Mouse (Mus musculus): Measurements from ENCODE around the gene Gm20683. TPM values are rescaled to one million over a fixed set of nuclear protein-coding genes. Genes with fewer than 3 reads are reported as not detected.
A peak's percentile ranks its signal among the peaks of the same experiment; 100 is the strongest.

The Gm20683 gene
- polyA plus RNA-seq, 1 experiment: 26.6 TPM

DNA sequence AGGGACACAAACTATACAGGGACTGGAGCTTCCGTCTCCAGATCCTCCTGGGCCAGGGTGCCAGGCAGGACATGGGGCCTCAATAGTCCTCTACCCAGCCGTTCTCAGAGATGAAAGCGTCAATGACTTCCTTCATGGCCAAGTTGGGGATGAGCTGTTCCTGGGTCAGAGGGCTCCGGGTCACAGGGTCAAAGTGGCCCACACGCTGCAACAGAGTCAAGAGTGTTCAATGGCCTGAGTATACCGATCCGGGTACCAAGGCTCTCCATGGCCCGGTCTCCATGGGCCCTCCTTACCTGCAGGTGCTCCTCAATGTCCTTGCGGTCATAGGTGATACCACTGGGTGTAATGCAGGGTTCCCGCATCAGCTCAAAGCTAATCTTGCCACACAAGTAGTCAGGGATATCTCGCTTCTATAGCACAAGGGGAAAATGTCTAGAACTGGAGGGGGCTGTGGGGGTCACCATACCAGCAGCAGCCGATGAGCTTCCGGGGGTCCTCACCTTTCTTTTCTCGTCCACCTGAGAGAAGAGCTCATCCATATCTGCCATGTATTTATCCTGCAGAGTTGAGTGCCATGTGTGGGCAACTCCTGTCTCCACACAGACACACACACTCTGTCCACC lies 10.6 kb downstream of the Gm20683 start:
- no peak for TF ChIP-seq CTCF (IDR thresholded peaks at IDR 0.05; ENCODE audit: borderline replicate concordance, extremely low read depth, insufficient read depth, insufficient read length)
- no peak for DNase-seq (ENCODE audit: low read depth)

DNA sequence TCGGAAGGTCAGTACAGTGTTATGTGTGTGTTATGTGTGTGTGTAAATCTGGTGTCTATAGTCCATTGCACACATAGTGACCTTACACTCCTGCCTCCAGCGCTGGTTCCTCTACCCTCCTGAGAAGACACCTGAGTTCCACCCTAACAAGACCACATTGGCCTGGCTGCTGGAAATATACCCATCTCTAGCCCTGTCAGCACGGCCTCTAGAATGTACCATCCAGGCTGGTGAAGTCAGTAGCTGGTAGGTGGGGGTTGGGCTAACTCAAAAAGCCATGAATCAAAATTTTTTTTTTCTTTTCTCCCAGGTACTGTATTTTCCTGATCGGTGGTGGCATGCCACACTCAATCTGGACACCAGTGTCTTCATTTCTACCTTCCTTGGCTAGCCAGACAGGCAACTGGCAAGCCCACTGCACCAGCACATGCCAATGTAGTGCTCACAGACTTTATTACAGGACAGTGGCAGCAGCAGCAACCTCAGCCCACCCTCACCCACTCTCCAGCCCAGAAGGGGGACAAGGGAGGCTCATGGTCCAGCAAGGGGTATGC lies 11.3 kb downstream of the Gm20683 start:
- no peak for DNase-seq (ENCODE audit: low read depth)
- TF ChIP-seq CTCF (IDR thresholded peaks at IDR 0.05; ENCODE audit: borderline replicate concordance, extremely low read depth, insufficient read depth, insufficient read length): no peak
- no peak for TF ChIP-seq POLR2A (IDR thresholded peaks at IDR 0.05; ENCODE audit: borderline replicate concordance, extremely low read depth, insufficient read depth, insufficient read length, poor library complexity, severe bottlenecking)

DNA sequence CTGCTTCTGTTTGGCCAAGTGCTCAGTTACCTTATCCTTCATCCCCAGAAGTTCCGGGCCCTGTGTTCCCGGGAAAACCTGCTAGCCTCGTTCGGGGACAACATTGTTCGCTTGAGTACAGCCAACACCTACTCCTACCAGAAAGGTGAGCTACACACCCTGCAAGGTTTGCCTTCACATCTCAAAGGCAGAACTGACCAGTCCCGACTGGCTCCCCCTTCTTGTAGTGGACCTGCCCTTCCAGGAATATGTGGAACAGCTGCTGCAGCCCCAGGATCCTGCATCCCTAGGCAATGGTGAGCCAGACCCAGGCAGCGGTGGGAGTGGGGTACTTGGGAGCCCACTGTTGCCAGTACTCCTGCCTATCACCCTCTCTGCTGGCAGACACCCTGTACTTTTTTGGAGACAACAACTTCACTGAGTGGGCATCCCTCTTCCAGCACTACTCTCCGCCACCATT lies 12.0 kb downstream of the Gm20683 start:
- no peak for DNase-seq (ENCODE audit: low read depth)
- TF ChIP-seq POLR2A (IDR thresholded peaks at IDR 0.05; ENCODE audit: borderline replicate concordance, extremely low read depth, insufficient read depth, insufficient read length, poor library complexity, severe bottlenecking) (no peak), CTCF (IDR thresholded peaks at IDR 0.05; ENCODE audit: borderline replicate concordance, extremely low read depth, insufficient read depth, insufficient read length) (no peak)

DNA sequence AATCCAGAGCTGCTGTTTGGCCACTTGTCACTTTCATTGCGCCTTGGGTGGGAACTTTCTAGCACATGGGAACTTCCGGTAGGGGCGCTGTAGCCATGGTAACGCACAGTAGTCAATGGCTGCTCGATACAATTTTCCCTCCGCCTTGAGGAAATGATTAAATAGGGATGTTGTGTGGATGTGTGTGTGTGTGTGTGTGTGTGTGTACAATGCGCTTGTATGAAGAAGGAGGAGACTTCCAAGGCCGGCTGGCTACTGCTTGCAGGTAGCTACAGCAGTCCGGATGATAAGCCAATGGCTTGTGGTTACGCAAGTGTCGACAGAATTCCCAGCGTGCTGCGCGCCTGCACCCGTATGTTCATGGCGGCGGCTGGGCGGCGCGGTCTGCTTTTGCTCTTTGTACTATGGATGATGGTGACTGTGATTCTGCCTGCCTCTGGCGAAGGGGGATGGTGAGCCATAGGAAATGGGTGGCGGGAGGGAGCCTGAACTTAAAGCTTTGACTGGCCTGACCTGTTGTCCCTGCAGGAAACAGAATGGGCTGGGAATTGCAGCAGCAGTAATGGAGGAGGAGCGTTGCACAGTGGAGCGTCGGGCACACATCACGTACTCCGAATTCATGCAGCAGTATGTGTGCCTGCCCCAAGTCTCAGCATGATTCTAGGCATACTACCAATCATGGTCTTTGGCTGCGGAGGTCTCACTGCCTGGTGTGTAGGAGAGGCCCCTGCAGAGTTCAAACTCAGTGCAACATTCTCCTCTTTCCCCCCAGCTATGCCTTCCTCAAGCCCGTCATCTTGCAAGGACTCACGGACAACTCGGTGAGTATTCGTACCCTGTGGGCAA lies 12.6 kb downstream of the Gm20683 start, which contains the start of gene Jmjd8:
Gene Jmjd8, plus strand, starts transcription at position 156 of the 846 bp plus-strand sequence.
- TF ChIP-seq CTCF (IDR thresholded peaks at IDR 0.05; ENCODE audit: borderline replicate concordance, extremely low read depth, insufficient read depth, insufficient read length) (peak; percentile 65; the same call in 1 of the 2 replicates), POLR2A (IDR thresholded peaks at IDR 0.05; ENCODE audit: borderline replicate concordance, extremely low read depth, insufficient read depth, insufficient read length, poor library complexity, severe bottlenecking) (peak; percentile 54; the same call in 1 of the 2 replicates)
- DNase-seq (ENCODE audit: low read depth): peak; percentile 96

DNA sequence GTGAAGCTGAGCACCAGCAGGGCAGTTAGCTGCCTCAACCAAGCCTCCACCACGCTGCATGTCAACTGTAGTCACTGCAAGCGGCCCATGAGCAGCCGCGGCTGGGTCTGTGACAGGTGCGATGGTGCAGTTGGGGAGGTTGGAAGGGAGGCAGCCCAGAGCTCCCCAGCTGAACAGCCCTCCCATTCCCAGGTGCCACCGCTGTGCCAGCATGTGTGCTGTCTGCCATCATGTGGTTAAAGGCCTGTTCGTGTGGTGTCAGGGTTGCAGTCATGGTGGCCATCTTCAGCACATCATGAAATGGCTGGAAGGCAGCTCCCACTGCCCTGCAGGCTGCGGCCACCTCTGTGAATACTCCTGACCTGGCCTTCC lies 13.4 kb downstream of the Gm20683 start:
- no peak for TF ChIP-seq POLR2A (IDR thresholded peaks at IDR 0.05; ENCODE audit: borderline replicate concordance, extremely low read depth, insufficient read depth, insufficient read length, poor library complexity, severe bottlenecking)
- no peak for TF ChIP-seq CTCF (IDR thresholded peaks at IDR 0.05; ENCODE audit: borderline replicate concordance, extremely low read depth, insufficient read depth, insufficient read length)
- DNase-seq (ENCODE audit: low read depth): no peak

DNA sequence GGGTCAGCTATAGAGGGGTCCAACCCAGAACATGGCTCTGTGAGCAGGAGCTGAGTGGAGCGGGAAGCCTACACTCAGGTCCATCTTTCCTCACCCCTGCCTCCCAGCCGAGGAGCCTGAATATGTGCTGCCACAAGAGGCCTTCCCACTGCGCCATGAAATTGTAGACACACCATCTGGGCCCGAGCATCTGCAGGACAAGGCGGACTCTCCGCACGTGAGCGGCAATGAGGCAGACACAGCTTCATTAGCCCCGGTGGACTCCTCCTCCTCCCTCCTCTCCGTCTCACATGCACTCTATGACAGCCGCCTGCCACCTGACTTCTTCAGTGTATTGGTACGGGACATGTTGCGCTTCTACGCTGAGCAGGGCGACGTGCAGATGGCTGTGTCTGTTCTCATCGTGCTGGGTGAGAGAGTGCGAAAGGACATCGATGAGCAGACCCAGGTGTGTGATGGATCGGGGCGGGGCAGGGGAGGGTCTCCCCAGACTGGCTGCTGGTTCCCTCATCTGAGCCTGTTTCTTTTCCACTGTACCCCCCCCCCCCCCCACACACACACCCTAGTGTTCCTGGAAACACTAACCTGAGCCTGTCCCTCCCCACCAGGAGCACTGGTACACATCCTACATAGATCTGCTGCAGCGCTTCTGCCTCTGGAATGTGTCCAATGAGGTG lies 13.9 kb downstream of the Gm20683 start:
- DNase-seq (ENCODE audit: low read depth): no peak
- TF ChIP-seq CTCF (IDR thresholded peaks at IDR 0.05; ENCODE audit: borderline replicate concordance, extremely low read depth, insufficient read depth, insufficient read length): no peak
- TF ChIP-seq POLR2A (IDR thresholded peaks at IDR 0.05; ENCODE audit: borderline replicate concordance, extremely low read depth, insufficient read depth, insufficient read length, poor library complexity, severe bottlenecking): no peak

DNA sequence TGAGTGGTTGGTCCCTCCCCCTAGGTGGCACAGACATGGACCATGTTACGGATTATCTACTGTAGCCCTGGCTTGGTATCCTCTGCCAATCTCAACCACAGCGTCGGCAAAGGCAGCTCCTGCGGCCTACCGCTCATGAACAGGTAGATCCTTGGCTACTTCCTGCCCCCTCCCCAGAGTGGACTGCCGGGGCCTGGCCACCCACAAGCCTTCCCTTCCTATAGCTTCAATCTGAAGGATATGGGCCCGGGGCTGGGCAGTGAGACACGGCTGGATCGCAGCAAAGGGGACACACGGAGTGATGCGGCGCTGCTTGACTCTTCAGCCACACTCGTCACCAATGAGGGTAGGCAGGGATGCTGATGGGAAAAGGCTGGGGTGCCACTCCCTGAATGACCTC lies 14.6 kb downstream of the Gm20683 start:
- DNase-seq (ENCODE audit: low read depth): no peak
- no peak for TF ChIP-seq POLR2A (IDR thresholded peaks at IDR 0.05; ENCODE audit: borderline replicate concordance, extremely low read depth, insufficient read depth, insufficient read length, poor library complexity, severe bottlenecking)
- TF ChIP-seq CTCF (IDR thresholded peaks at IDR 0.05; ENCODE audit: borderline replicate concordance, extremely low read depth, insufficient read depth, insufficient read length): no peak

DNA sequence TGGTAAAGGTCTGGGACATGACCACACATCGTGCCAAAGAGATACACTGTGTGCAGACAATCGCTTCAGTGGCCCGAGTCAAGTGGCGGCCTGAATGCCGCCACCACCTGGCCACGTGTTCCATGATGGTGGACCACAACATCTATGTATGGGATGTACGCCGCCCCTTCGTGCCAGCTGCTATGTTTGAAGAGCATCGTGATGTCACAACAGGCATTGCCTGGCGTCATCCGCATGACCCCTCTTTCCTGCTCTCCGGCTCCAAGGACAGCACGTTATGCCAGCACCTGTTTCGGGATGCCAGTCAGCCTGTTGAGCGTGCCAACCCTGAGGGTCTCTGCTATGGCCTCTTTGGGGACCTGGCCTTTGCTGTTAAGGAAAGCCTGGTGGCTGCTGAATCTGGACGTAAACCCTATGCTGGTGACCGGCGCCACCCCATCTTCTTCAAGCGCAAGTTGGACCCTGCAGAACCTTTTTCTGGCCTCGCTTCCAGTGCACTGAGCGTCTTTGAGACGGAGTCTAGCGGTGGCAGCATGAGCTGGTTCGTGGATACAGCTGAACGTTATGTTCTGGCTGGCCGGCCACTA lies 15.5 kb downstream of the Gm20683 start:
- DNase-seq (ENCODE audit: low read depth): no peak
- TF ChIP-seq CTCF (IDR thresholded peaks at IDR 0.05; ENCODE audit: borderline replicate concordance, extremely low read depth, insufficient read depth, insufficient read length): no peak
- TF ChIP-seq POLR2A (IDR thresholded peaks at IDR 0.05; ENCODE audit: borderline replicate concordance, extremely low read depth, insufficient read depth, insufficient read length, poor library complexity, severe bottlenecking): no peak

DNA sequence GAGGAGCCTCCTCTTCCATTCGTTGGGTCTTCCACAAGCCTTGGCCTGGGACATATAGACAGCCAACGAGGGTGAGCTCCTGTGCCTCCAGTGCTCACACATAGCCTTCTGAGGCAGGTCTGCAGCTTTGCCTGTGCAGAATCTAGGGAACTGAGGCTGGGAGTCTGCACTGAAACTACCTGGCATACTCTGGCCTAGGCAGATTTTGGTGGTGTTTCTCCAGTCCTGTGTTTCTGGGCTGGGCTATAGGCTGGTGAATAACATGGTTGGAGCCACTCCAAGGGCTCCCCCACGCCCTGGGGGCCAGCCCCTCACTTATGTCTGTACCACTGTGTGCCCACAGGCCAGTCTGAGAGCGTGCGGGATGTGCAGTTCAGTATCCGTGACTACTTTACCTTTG lies 16.3 kb downstream of the Gm20683 start:
- TF ChIP-seq CTCF (IDR thresholded peaks at IDR 0.05; ENCODE audit: borderline replicate concordance, extremely low read depth, insufficient read depth, insufficient read length): no peak
- no peak for TF ChIP-seq POLR2A (IDR thresholded peaks at IDR 0.05; ENCODE audit: borderline replicate concordance, extremely low read depth, insufficient read depth, insufficient read length, poor library complexity, severe bottlenecking)
- DNase-seq (ENCODE audit: low read depth): no peak

DNA sequence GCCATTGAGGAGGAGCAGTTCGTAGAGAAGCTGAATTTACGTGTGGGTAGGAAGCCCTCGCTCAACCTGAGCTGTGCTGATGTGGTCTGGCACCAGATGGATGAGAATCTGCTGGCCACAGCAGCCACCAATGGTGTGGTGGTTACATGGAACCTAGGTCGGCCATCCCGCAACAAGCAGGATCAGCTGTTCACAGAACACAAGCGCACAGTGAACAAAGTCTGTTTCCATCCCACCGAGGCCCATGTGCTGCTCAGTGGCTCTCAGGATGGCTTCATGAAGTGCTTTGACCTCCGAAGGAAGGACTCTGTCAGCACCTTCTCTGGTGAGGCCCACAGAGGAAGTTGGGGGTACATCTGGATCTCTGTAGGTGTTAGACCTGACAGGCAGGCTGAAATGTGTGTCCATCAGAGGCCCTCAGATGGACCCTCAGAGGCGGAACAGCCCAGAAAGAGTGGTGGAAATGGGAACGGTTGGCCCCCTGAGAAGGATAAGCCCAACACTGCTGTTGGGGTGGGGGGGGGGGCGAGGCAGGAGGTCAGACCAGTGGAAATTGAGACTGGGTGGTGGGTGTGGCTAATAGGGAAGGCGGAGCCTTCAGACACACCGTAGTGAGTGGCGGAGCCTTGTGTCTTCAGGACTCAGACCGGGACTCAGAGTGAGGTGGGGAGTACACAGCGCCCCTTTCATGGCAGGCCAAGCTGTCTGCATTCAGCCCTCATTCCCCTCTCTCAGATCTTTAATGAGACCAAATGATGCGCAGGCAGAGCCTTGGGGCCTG lies 17.0 kb downstream of the Gm20683 start:
- no peak for DNase-seq (ENCODE audit: low read depth)

More for the DNA sequence above, 17.0 kb downstream of the Gm20683 start:
- TF ChIP-seq POLR2A (IDR thresholded peaks at IDR 0.05; ENCODE audit: borderline replicate concordance, extremely low read depth, insufficient read depth, insufficient read length, poor library complexity, severe bottlenecking): no peak

Measured in brain, embryonic 14.5 days (tissue).